Mouse (Mus musculus) liver, adult 2 months (tissue): ENCODE results near the gene Atp13a3. TPM values are rescaled to one million over a fixed set of nuclear protein-coding genes. Genes with fewer than 3 reads are reported as not detected.

Source experiments
- DNase-seq: peaks from one replicate; pipeline ENCODE4 v3.0.0-alpha.2; 2011; ENCODE audit warnings: low read depth, low spot score; ENCODE audit errors: extremely low read depth
- H3K27ac ChIP-seq: fragments of 200-500 bp; replicated peaks from 2 replicates; pipeline ENCODE4 v1.5.1; 2012; ENCODE audit warnings: low read depth, mild to moderate bottlenecking, control low read depth, inconsistent platforms, low read length; ENCODE audit not compliant: insufficient read depth
- H3K27me3 ChIP-seq: fragments of 200-500 bp; 2 replicates; pipeline ENCODE4 v1.6.1; 2012; ENCODE audit warnings: mild to moderate bottlenecking, moderate library complexity, low read length, inconsistent platforms; ENCODE audit not compliant: control insufficient read depth, insufficient read depth
- H3K36me3 ChIP-seq: fragments of 200-500 bp; 2 replicates; pipeline ENCODE4 v1.6.1; 2012; ENCODE audit warnings: low read length, inconsistent platforms; ENCODE audit not compliant: control insufficient read depth, insufficient read depth
- H3K4me1 ChIP-seq: fragments of 200-500 bp; 2 replicates; pipeline ENCODE4 v1.6.1; 2011; ENCODE audit warnings: low read length; ENCODE audit not compliant: control insufficient read depth, insufficient read depth
- H3K4me3 ChIP-seq: fragments of 200-500 bp; 2 replicates; pipeline ENCODE4 v1.5.1; 2011; ENCODE audit warnings: low read depth, mild to moderate bottlenecking, control low read depth, low read length, moderate library complexity; ENCODE audit not compliant: insufficient read depth
- H3K79me2 ChIP-seq: fragments of 200-500 bp; 2 replicates; pipeline ENCODE4 v1.6.1; 2012; ENCODE audit warnings: inconsistent platforms, mild to moderate bottlenecking, low read length, moderate library complexity; ENCODE audit not compliant: control insufficient read depth, insufficient read depth
- H3K9ac ChIP-seq: fragments of 200-500 bp; 2 replicates; pipeline ENCODE4 v1.6.1; 2012; ENCODE audit warnings: low read depth, mild to moderate bottlenecking, control low read depth, inconsistent platforms, low read length
- CTCF ChIP-seq: fragments of 200-500 bp; IDR thresholded peaks from 2 replicates; pipeline ENCODE4 v1.5.1; 2011; ENCODE audit warnings: low read depth, low read length, control low read depth
- POLR2A ChIP-seq: fragments of 200-500 bp; IDR thresholded peaks from 2 replicates; pipeline ENCODE4 v1.6.1; 2011; ENCODE audit warnings: low read length, control low read depth; ENCODE audit not compliant: insufficient read depth; ENCODE audit errors: extremely low read depth
- WGBS: fragments of 180-500 bp; shearing (Covaris S2); methylation state at CpG from one replicate; pipeline ENCODE4 v1.1.7; 2018; 5-methylcytosine and 5-hydroxymethylcytosine counted together
- polyA plus RNA-seq: library from polyadenylated mRNA; depleted of rRNA; stranded (reverse); fragments of >200 nt; gene quantifications from 2 replicates; pipeline ENCODE4 v1.2.3, GENCODE M21; 2012
- total RNA-seq: library from RNA; depleted of rRNA; stranded (reverse); fragments of >200 nt; gene quantifications from 2 replicates; pipeline ENCODE4 v1.2.3, GENCODE M21; 2014

Atp13a3 gene
- total and polyA plus RNA-seq, 2 experiments: 46.3 to 80.9 TPM

DNA sequence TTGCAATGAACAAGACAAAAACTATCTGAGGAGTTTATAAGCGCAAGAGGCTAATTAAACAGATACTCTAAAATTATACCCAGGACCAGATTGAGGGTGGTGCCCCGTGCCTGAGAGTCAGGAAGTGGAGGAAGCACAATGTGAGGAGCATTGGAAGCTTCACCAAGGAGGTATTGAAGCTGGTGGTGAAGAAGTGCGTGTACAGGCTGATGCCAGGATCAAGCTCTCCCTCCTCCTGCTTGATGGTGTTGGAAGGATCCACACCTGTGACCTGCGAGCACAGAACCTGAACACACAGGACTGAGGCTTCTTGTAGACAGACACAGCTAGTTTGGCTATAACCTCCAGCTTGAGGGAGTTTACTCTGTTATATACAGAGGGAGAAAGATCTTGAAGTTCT lies 99.7 kb downstream of the Atp13a3 start:
- H3K4me1 ChIP-seq: peaks cover 17% of the 10 kb centered on the region
- H3K4me3 ChIP-seq: no peak overlapping the region
- DNase-seq: no peak
- no peaks in the 10 kb centered on the region; the same call in 1 of the 2 replicates for H3K27me3 ChIP-seq
- H3K36me3 ChIP-seq: no peaks in the 10 kb centered on the region
- no peak overlapping the region for H3K9ac ChIP-seq
- WGBS: 89% methylated on average over 4 of the region's 4 CpGs
- H3K27ac ChIP-seq: no peak overlapping the region
- no peaks in the 10 kb centered on the region for H3K79me2 ChIP-seq
- no peak for TF ChIP-seq POLR2A
- TF ChIP-seq CTCF: no peak

DNA sequence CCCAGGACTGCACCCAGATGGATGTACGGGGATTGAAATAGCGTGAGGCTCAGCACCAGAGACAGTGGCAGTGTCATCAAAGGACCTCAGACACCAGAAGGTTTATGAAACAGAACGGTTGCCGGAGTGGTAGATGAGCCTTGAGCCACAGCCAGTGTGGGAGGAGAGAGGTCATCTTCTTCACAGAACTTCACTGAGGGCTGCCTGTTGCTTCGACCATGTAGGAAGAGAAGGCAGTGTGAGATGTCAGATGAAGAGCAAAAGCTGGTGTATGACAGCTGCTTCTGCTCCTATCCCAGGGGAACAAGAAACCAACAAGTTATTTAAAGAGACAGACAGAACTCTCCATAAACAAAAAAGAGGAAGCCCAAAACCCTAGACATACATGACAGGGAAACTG lies 101.5 kb downstream of the Atp13a3 start:
- no peaks in the 10 kb centered on the region; the same call in 1 of the 2 replicates for H3K27me3 ChIP-seq
- no peak overlapping the region for H3K4me3 ChIP-seq
- no peak overlapping the region for H3K27ac ChIP-seq
- no peaks in the 10 kb centered on the region for H3K79me2 ChIP-seq
- DNase-seq: no peak
- no peaks in the 10 kb centered on the region for H3K36me3 ChIP-seq
- TF ChIP-seq CTCF (no peak), POLR2A (no peak)
- WGBS: 69% methylated on average over 5 of the region's 5 CpGs
- peaks cover 6% of the 10 kb centered on the region; the same call in 1 of the 2 replicates for H3K4me1 ChIP-seq
- no peak overlapping the region for H3K9ac ChIP-seq

DNA sequence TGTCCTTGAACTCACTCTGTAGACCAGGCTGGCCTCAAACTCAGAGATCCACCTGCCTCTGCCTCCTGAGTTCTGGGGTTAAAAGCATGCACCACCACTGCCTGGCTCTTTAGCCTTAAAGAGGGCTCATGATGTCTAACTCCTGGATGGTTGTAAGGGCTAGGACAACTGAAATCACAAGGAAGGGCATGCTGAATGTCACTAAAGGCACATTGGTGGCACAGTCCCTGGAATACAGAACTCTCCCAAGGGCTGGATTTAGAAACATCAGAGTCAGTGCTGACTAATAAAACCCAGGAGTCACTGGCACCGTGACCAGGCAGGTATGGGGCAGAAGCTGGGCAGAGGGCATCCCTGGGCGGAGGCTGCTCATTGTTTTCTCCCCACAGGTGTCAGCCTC lies 102.4 kb downstream of the Atp13a3 start:
- Histone ChIP-seq H3K4me3 (no peak overlapping the region), H3K4me1 (peaks cover 3% of the 10 kb centered on the region; the same call in 1 of the 2 replicates), H3K27ac (no peak overlapping the region), H3K36me3 (no peaks in the 10 kb centered on the region), H3K27me3 (no peaks in the 10 kb centered on the region; the same call in 1 of the 2 replicates), H3K9ac (no peak overlapping the region), H3K79me2 (no peaks in the 10 kb centered on the region)
- DNase-seq: no peak
- TF ChIP-seq POLR2A (no peak), CTCF (no peak)
- WGBS: 91% methylated on average over 2 of the region's 2 CpGs

DNA sequence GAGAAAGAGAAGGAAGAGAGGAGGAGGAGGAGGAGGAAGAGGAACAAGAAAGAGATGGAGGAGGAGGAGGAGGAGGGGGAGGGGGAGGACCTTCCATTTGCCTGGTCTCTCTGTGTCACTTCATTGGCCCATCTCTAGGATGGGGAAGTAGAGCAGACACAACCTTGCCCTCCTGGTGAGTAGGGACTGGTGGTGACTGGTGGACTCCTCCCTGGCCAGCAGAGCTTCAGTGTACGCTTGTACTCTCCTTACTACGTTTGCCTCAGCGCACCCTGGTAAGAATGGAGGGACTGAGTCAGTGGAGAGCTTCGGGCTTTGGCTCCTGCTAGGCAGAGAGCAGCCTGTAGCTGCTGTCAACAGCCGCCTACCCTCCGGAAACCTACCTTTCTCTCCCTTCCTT lies 103.1 kb downstream of the Atp13a3 start:
- Histone ChIP-seq H3K4me1 (no peaks in the 10 kb centered on the region), H3K4me3 (no peak overlapping the region), H3K79me2 (no peaks in the 10 kb centered on the region), H3K27me3 (no peaks in the 10 kb centered on the region; the same call in 1 of the 2 replicates), H3K36me3 (no peaks in the 10 kb centered on the region), H3K9ac (no peak overlapping the region), H3K27ac (no peak overlapping the region)
- no peak for DNase-seq
- no peak for TF ChIP-seq CTCF
- WGBS: 88% methylated on average over 6 of the region's 6 CpGs

DNA sequence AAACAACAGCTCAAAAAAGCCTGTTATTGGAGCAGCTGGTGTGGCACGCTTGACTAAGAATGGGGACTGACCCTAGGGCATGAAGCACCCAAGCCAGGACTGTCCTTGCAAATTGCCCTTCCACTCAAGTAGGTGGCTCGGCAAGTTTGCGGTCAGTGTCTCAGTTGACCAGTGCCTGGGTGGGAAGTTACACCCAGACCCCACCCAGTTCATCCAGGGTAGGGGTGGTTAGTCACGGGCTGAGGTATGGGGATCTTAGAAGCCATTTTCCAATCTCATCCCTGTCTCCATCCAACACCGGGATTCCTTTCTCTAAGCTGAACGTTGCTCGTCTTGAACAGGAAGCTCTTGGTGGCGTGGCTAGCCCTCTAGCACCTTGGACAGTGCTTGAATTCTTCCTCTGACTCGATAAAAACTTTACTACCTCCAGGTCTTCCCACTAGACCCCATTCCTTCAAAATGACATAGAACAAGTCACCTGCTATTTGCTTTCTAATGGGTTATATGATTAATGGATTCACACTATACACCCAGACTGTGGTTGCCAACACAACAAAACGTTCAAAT lies 106.0 kb downstream of the Atp13a3 start:
- 62% methylated on average over 10 of the region's 10 CpGs for WGBS
- no peaks in the 10 kb centered on the region; the same call in 1 of the 2 replicates for H3K27me3 ChIP-seq
- H3K27ac ChIP-seq: no peak overlapping the region
- H3K79me2 ChIP-seq: no peaks in the 10 kb centered on the region
- H3K36me3 ChIP-seq: no peaks in the 10 kb centered on the region
- no peak overlapping the region for H3K9ac ChIP-seq
- no peak for DNase-seq
- H3K4me3 ChIP-seq: no peak overlapping the region
- H3K4me1 ChIP-seq: no peaks in the 10 kb centered on the region
- TF ChIP-seq CTCF (no peak), POLR2A (no peak)

DNA sequence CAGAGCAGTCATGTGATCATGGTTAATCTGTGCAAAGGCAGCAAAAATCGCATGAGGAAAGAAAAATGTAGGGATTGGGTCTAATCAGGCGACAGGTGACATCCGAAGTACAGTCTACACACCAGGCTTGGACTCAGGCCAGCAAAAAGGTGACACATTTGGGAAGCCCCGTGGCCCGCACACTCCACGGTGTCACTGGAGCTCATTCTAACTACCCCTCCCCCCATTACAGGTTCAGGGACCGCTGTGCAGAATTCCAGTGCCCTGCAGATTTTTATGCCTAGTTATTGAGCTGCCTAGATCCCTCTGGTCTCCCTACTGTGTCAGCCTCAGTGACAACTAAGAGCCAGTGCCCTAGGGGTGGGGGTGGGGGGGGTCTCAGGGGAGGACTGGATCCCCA lies 108.3 kb downstream of the Atp13a3 start:
- Histone ChIP-seq H3K27me3 (no peaks in the 10 kb centered on the region; the same call in 1 of the 2 replicates), H3K4me3 (no peak overlapping the region), H3K4me1 (no peaks in the 10 kb centered on the region), H3K27ac (no peak overlapping the region), H3K79me2 (no peaks in the 10 kb centered on the region), H3K9ac (no peak overlapping the region), H3K36me3 (no peaks in the 10 kb centered on the region)
- no peak for TF ChIP-seq POLR2A
- no peak for DNase-seq
- 85% methylated on average over 7 of the region's 7 CpGs for WGBS
